8 mouse cellular contexts compared by ENCODE assay signal in genomic region chr2:30699797-30700454, GRCm38 (mm10).
DNase-seq lines count a peak whose midpoint lies in the region; ATAC-seq lines count a peak whose summit lies in the region.

No protein-coding gene starts in this region.

- H3K27ac ChIP-seq in heart, embryonic 11.5 days (ENCODE audit: low read depth, low read length) = peak overlapping the region; percentile 76
- H3K27ac ChIP-seq in liver, embryonic 11.5 days (ENCODE audit: low read depth, low read length) = peak overlapping the region; percentile 50
- peak overlapping the region; percentile 85 for H3K27ac ChIP-seq in stomach, embryonic 16.5 days (ENCODE audit: low read length)

- no peaks in the 10 kb centered on the region for H3K9me3 ChIP-seq in heart, embryonic 11.5 days (replicated peaks; ENCODE audit: control insufficient read depth, low read length)
- no peaks in the 10 kb centered on the region for H3K9me3 ChIP-seq in liver, embryonic 11.5 days (ENCODE audit: control insufficient read depth, low read length)
- no peaks in the 10 kb centered on the region for H3K9me3 ChIP-seq in stomach, embryonic 16.5 days (replicated peaks; ENCODE audit: control insufficient read depth, low read length)

- peaks cover 55% of the 10 kb centered on the region for H3K4me1 ChIP-seq in heart, embryonic 11.5 days (ENCODE audit: control insufficient read depth, insufficient read depth, low read length)
- peaks cover 18% of the 10 kb centered on the region for H3K4me1 ChIP-seq in liver, embryonic 11.5 days (replicated peaks; ENCODE audit: control insufficient read depth, insufficient read depth, low read length)
- peaks cover 32% of the 10 kb centered on the region for H3K4me1 ChIP-seq in stomach, embryonic 16.5 days (ENCODE audit: control insufficient read depth, insufficient read depth, low read length)

- H3K36me3 ChIP-seq in heart, embryonic 11.5 days (ENCODE audit: control insufficient read depth, insufficient read depth, low read length) = no peaks in the 10 kb centered on the region
- H3K36me3 ChIP-seq in liver, embryonic 11.5 days (ENCODE audit: control insufficient read depth, insufficient read depth, low read length) = no peaks in the 10 kb centered on the region
- no peaks in the 10 kb centered on the region for H3K36me3 ChIP-seq in stomach, embryonic 16.5 days (ENCODE audit: control insufficient read depth, insufficient read depth, low read length)

- 0 out of 2 replicates have a peak overlapping the region, but pooled peaks have one; percentile 60 for H3K9ac ChIP-seq in heart, embryonic 11.5 days (ENCODE audit: low read depth, low read length)
- peak overlapping the region; percentile 15; the same call in 1 of the 2 replicates for H3K9ac ChIP-seq in liver, embryonic 11.5 days (ENCODE audit: low read depth, low read length)
- H3K9ac ChIP-seq in stomach, embryonic 16.5 days (ENCODE audit: low read length) = peak overlapping the region; percentile 63

- no peaks in the 10 kb centered on the region for H3K27me3 ChIP-seq in heart, embryonic 11.5 days (ENCODE audit: control insufficient read depth, insufficient read depth, low read length)
- H3K27me3 ChIP-seq in liver, embryonic 11.5 days (replicated peaks; ENCODE audit: control insufficient read depth, insufficient read depth, low read length) = no peaks in the 10 kb centered on the region
- H3K27me3 ChIP-seq in stomach, embryonic 16.5 days (ENCODE audit: control insufficient read depth, insufficient read depth, low read length) = no peaks in the 10 kb centered on the region

- no peak overlapping the region for H3K4me3 ChIP-seq in heart, embryonic 11.5 days (ENCODE audit: low read depth, low read length)
- H3K4me3 ChIP-seq in liver, embryonic 11.5 days (ENCODE audit: low read depth, low read length) = no peak overlapping the region
- H3K4me3 ChIP-seq in stomach, embryonic 16.5 days (replicated peaks; ENCODE audit: low read length) = no peak overlapping the region

- peak; percentile 93 for DNase-seq in CD4-positive, CD25-positive, alpha-beta regulatory T cell, adult 2 months (ENCODE audit: low read depth, low spot score)
- peak; percentile 80 to 84 for DNase-seq in adrenal gland, postnatal 36 days
- DNase-seq in kidney, adult 9 months = peak; percentile 94
- DNase-seq in liver, embryonic 11.5 days (ENCODE audit: low spot score) = no peak

- whole genome bisulfite sequencing in heart, embryonic 11.5 days (ENCODE audit: insufficient replicate concordance) = 29% methylated on average over 6 of the region's 6 CpGs
- WGBS in liver, embryonic 11.5 days = 27% methylated on average over 6 of the region's 6 CpGs
- WGBS in stomach, embryonic 16.5 days = 33% methylated on average over 6 of the region's 6 CpGs

- peak; percentile 79 for ATAC-seq in erythroblast, adult 5-6 weeks (replicated peaks; ENCODE audit: low FRiP score, poor library complexity, severe bottlenecking)
- ATAC-seq in heart, embryonic 11.5 days (replicated peaks; ENCODE audit: insufficient number of reproducible peaks, low FRiP score, low TSS enrichment) = peak; percentile 57; the same call in 1 of the 2 replicates
- peak; percentile 80 for ATAC-seq in liver, embryonic 11.5 days (replicated peaks; ENCODE audit: low FRiP score)
- ATAC-seq in monocyte, adult 5-6 weeks (replicated peaks; ENCODE audit: insufficient number of reproducible peaks, low FRiP score, low TSS enrichment, poor library complexity, severe bottlenecking) = peak; percentile 82
- peak; percentile 85 for ATAC-seq in stomach, embryonic 16.5 days (ENCODE audit: insufficient read depth, low FRiP score)

- H3K4me2 ChIP-seq in heart, embryonic 11.5 days = peak overlapping the region; percentile 38
- H3K4me2 ChIP-seq in liver, embryonic 11.5 days = peak overlapping the region; percentile 23
- 0 out of 2 replicates have a peak overlapping the region, but pooled peaks have one; percentile 34 for H3K4me2 ChIP-seq in stomach, embryonic 16.5 days (ENCODE audit: low read depth, low read length)
